Mouse (Mus musculus) gastrocnemius, postnatal 36 days (tissue): ENCODE measurements around the gene Ankrd26. TPM values are rescaled to one million over a fixed set of nuclear protein-coding genes. Genes with fewer than 3 reads are reported as not detected.

ENCODE experiments used
- DNase-seq, 2 experiments: peaks; one replicate each; pipeline ENCODE4 v3.0.0; 2022
- intact Hi-C: fragments of 180-260 bp; cut with DNase I; formaldehyde crosslinking; loops from one replicate; pipeline ENCODE4 v1.15.1; 2025
- total RNA-seq, 2 experiments: library from RNA; stranded (reverse); gene quantifications; 2 replicates each; pipeline ENCODE4 v1.2.3; 2021

The Ankrd26 gene
- total RNA-seq, 2 experiments from 2014 or later = 1.7 to 1.9 TPM

DNA sequence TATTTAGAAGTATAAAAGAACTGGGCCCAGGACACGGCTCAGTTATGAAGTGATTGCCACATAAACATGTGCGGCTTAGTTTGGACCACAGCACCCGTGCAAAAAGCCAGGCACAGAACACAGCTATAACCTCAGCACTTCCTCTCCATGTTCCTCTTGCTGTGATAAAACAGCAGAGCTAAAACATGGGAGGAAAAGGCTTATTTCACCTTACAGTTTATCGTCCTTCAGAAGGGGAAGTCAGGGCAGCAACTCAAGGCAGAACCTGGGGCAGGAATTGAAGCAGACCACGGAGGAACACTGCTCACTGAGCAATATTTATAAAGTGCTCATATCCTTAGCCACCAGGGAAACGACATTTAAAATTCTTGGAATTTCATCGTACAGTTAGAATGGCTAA, 63.0 kb downstream of the Ankrd26 start:
- intact Hi-C loops = no loop called here
- no peak for DNase-seq

DNA sequence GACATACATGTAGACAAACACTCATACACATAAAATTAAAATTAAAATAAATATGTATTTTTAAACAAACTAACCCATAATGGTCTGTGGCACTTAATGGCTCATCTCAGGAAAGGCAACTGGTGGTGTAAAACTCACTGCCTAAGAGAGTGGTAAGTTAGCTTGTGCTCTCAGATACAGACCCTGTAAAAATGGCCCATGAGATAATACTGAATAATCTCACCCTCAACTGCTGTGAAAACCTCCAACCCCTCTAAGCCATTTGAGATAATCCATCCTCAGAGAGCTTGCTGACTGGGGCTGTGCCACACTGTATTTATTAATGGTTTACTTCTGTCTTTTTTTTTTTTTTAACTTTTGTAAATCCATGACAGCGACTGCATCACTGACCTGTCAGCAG, 79.9 kb downstream of the Ankrd26 start:
- DNase-seq = no peak
- intact Hi-C loops = no loop called here

GRCm38 (mm10) chr6:118478957-118479708, 82.9 kb downstream of the Ankrd26 start, which contains the start of gene Zfp9:
TSS of gene Zfp9 (minus strand) at chr6:118479320.
- intact Hi-C loops = no loop called here
- peak; percentile 77 to 81 for DNase-seq

- intact Hi-C loops = no loop called here
- no peak for DNase-seq
Measured at GRCm38 (mm10) chr6:118477875-118478785, 83.9 kb downstream of the Ankrd26 start.

DNA sequence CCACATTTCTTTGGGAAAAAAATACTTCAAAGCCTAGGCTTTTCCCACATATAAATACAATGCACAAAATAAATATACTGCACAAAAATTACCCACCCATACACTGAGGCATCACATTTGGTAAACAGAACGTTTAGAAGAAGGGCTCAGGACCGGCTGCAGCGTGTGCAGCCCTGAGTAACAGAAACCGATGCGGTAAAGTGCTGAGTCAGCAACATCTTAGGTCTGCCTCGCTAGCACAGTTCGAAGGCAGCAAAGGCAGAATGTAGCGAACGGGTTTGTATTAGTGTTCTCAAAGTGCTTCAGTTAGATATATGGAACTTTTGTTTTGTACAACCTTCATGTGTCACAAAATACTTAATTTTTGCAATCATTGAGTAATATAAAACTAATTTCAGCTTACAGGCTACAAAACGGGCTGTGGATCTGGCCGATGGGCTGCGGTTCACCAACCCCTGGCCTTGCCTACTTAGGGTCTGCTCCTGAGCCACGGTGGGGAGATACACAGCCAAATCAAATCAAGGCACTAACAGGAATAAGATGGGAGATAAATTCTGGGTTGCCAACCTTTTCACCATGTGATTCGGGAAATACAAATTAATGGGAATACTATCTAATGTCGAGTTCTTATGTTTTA, 99.8 kb downstream of the Ankrd26 start:
- intact Hi-C loops = no loop called here
- DNase-seq = no peak

- DNase-seq = no peak
- intact Hi-C loops = no loop called here
Measured at GRCm38 (mm10) chr6:118457726-118458125, 104.3 kb downstream of the Ankrd26 start.

DNA sequence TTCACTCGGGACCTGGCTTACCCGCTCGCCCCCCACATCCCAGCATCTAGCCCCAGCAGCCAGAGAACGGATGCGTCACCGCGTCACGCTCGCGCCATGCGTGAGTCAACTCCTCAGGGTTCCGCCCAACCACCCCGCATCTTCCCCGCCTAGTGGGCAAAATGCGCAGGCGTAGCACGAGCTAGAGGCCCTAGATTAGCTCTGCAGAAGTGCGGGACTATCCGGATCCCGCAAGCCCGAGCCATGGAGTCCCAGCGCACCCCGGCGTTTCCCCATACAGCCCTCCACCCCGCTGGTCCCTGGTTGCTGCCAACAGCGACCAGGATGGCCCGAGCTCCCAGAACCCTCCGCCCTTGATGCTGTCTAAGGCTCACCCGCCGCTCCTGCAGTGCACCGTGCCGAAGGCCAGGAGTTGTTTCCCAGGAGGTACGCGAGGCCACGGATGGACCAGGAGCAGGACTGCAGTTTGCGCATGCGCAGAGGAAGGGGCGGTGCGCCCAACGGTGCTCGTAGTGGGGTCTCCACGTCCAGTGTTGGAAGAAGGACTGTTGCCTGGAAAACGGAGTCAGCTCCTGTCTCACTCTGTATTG, 106.9 kb downstream of the Ankrd26 start, which contains the start of gene Zfp248:
Zfp248 (minus strand) TSS at position 487 of the 590 bp plus-strand sequence.
- DNase-seq = peak; percentile 79 to 80
- intact Hi-C loops = no loop called here

- intact Hi-C loops = no loop called here
- DNase-seq = no peak
Measured at GRCm38 (mm10) chr6:118454452-118454851, 107.6 kb downstream of the Ankrd26 start.

Other genes starting within 250 kb of the Ankrd26 start
- 10 to 100 TPM; 23.0 to 23.3 TPM for gene Bms1, start 142.8 kb downstream of the Ankrd26 start, total RNA-seq
- 1 to 10 TPM in 1 of 2 experiments, under 1 TPM in 1; 0.79 to 1.3 TPM for gene Zfp248, start 106.7 kb downstream of the Ankrd26 start, total RNA-seq
- gene Zfp9, start 82.9 kb downstream of the Ankrd26 start, total RNA-seq = 1 to 10 TPM; 6.3 to 8.0 TPM